Mouse (Mus musculus) left cerebral cortex, adult 8-10 months (tissue): ENCODE measurements around the gene Chd6. TPM values are rescaled to one million over a fixed set of nuclear protein-coding genes. Genes with fewer than 3 reads are reported as not detected.

ENCODE experiments used
- DNase-seq, 2 experiments: peaks; one replicate each; pipeline ENCODE4 v3.0.0; 2022; ENCODE audit warnings: low spot score in 2 of 2
- total RNA-seq, 4 experiments: library from RNA; stranded (reverse); gene quantifications; 2 replicates each; pipeline ENCODE4 v1.2.4; 2022

Chd6 gene
- total RNA-seq, 4 experiments from 2014 or later: 62.9 to 77.7 (median 70.2) TPM

DNA sequence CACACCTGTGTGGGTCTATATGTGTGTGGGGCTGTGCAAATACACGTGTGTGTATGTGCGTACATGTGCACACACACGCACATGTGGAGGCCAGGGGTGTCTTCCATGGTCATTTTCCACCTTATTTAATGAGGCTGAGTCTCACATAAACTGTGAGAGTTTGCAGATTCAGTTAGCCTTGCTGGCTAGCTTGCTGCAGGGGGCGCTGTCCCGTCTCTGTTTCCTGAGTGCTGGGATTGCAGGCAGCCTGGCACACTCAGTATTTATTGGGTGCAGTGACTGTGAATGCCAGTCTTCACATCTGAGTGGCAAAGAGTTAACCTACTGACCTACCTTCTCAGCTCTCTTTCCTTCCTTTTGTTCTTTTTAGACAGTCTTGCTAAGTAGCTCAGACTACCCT lies 175.0 kb downstream of the Chd6 start:
- no peak for DNase-seq

DNA sequence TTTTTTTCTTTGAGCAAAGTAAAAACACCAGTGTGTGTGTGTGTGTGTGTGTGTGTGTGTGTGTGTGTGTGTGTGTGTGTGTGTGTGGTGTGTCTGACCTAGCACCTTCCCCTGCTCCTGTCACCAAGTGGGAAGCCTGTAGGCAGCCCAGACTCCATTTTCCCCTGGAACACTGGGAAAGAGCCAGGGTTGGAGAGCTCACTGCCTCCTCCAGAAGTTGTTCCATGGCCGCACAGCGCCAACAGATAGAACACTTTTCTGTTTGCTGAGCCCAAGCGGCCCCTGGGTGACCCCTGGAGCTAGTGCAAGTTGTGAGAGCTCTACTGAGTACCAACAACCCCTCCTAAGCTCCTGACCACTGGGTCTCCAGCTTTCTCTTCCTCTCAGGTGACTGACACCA lies 175.9 kb downstream of the Chd6 start:
- no peak for DNase-seq

DNA sequence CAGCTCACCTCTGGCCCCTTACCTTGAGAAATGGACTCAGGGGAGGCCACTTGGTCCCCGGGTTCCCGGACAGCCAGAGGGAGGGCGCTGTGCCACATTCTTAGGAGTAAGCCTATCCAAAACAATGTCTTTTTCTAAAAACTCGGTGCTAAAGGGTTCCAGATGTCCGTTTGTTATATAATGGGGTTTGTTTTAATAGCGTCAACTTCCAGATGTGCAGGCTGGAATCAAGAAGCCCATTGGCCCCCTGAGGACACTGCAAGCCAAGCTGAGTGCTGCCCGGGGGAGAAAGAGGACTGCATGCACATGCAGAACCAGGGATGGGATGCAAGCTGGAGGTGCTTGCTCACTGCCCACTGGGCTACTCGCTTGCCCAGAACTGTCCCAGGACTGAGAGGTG lies 176.6 kb downstream of the Chd6 start:
- DNase-seq: no peak

DNA sequence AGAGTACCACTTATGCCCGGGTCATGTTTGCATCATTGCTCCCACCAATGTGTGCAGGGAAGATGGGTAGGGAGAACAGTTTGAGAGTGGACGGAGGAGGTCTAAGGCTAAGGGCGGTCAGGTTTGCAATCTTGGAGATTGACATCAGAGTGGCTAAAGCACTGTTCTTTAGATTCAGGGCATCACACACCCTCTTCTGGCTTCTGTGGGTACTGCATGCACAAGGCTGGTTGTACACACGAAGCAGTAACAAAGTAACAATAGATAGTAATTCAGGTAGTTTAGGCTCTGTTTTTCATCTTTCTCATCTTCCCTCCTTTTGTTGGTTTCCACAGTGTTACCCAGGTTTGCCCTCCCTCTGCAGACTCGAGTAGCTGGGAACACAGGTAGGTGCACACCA lies 177.5 kb downstream of the Chd6 start:
- no peak for DNase-seq

DNA sequence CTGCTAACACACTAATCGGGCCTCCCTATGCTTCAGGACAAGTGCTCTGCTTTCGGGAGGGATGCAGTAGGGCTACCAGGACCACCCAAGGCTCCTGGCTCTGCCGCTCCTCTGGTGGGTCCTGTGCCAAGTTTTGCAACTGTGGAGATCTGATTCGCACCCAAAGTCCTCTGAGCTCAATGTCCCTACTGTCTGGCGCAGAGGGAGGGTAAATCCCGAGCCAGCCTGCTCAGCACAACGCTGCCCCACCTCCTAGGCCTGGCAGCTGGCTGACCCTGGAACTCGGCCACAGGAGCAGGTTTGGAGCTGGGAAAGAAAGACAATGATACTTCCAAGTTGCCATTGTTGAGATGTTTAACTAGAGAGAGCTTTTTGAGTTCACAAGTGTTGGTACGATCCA lies 183.7 kb downstream of the Chd6 start:
- DNase-seq: no peak

DNA sequence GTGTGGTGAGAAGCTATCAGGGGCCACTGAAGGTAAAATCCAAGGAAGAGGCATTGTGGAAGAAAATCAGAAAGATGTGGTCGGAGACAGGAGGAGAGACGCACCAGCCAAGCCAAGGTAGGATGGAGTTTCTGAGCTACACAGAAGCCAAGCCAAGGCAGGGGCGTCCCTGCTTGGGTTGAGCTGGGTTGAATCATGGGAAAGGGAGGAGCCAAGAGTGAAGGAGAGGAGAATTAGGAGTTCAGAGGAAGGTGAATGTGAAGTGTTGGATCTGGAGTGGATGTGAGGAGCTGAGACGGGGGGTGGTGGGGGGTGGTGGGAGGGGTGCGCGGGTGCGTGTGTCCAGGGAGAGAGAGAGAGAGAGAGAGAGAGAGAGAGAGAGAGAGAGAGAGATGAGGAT lies 187.6 kb downstream of the Chd6 start:
- DNase-seq: no peak

DNA sequence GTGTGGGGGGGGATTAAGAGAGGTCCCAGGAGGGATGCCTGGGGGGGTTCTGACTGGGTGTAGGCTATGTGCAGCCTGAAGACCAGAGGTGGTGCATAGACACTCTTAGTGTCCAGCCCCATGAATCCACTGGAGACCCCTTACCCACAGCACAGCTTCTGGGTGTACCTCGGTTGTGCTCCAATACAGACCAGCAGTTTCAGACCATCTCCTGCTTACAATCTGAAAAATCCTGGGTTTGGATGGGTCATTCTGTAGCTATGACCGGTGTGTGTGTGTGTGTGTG lies 190.0 kb downstream of the Chd6 start:
- no peak for DNase-seq

DNA sequence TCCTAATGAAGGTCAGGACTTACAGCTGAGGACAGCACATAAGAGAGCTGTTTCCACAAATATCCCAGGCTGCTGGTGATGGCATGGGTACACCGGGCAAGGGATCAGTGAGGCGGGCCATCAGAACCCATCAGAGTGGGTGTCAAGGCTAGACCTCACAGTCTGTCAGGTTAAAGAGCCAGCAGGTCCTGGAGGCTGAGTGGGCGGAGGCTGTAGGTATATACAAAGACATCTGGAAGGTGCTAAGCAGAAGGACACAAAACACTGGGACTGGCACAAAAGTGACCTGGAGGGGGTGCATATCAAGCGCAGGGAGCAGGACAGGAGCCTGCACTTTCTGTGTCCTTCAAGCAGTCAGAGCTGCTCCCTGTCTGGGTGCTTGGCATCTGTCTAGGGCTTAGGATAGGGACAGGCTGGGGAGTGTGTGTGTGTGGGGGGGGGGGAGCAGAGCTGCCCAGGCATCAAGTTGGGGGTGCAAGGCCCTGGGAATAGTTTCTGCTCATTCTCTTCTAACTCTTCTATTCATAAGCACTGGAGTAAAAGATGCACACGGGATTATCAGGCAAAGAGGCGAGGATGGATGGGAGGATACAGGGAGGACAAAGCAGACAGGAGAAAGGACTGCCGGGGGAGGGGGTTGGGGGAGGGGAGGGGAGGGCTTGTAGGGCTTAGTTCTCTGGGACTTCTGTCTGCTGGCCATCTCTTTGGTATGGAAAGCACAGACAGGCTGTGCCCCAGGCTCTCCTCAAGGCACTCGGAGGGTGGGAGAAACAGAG lies 190.5 kb downstream of the Chd6 start:
- no peak for DNase-seq

DNA sequence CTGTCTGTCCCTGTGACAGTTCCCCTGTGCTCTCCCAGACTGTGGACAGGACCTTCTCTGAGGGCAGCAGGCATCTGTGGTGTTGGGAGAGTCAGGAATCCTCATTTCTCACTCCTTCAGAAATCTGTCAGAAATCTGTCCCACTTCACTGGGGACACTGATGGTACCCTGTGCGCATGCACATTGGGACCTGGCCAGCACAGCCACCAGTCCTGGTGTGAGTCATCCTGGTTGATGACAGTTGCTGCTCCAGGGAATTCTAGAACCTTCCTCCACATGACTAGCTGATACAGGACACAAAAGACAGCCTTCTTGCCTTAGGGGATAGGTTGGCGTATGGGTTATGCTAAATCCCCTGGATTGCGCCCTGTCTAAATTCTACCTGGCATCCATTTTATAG lies 191.6 kb downstream of the Chd6 start:
- no peak for DNase-seq

DNA sequence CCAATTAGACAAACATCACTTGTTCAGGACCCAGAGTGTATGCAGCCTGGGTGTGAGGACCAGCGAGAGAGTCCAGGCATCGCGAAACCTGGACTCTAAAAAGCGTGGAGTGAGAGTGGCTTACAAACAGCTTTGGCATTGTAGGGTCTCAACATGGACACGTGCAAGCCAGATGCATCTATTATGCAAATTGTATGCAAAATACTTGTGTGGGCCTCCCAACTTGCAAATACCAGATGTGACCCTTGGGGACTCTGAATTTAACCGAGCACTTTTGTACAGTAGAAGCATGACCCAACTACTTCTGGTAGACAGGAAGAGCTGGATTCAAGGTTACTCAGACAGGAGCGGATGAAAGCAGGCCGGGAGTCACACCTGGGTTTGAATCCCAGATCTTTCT lies 192.2 kb downstream of the Chd6 start:
- DNase-seq: no peak

DNA sequence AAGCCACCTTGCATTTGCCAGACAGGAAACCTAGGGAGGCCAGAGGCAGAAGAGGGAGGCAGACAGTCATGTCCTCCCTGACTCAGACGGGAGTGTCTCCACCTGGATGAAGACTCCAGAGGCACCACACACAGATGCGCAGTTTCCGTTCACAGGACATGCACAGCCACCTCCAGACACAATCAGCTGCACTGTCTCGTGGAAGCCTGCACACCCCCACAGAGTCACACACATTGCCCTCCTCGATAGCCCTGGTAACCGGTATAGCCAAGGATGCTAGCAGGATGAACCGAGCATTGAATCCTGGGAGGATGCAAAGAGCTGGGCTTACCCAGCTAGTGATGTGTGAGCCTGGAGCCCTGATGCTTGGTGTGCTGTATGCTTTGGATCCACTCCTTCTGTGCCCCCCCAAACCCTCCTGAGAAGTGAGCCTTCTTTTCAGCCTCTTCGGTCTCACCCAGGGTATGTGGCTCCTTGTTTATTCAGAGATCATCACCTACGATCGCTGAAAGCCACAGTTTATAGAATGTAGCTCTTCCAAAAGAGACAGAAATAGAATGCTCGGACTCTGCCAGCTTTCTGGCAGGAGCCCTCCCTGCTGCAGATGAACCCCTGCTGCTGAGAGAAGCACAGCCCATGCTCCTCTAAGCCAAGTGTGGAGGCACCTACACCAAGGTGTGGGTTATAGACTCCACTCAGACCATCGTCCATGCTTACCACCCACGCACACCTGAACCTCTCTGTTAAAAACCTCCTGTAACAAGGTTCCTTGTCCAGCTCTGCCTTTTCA lies 192.9 kb downstream of the Chd6 start:
- DNase-seq: no peak

DNA sequence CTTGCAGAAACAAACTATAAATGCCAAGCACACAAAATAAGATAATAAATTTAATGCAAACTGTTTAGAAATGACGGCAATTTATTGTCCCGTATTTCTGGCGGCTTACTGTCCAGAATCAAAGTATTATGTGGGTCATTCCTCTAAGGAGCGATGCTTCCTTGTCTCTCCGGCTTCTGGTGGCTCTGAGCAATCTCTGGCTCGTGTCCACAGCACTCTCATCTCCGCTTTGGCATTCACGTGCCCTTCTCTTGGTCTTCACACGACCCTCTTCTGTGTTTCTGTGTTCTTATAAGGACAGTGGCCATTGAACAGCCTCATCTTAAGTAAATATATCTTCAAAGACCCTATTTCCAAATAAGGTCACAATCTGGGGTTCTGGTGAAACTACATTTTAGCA lies 194.2 kb downstream of the Chd6 start:
- DNase-seq: no peak

DNA sequence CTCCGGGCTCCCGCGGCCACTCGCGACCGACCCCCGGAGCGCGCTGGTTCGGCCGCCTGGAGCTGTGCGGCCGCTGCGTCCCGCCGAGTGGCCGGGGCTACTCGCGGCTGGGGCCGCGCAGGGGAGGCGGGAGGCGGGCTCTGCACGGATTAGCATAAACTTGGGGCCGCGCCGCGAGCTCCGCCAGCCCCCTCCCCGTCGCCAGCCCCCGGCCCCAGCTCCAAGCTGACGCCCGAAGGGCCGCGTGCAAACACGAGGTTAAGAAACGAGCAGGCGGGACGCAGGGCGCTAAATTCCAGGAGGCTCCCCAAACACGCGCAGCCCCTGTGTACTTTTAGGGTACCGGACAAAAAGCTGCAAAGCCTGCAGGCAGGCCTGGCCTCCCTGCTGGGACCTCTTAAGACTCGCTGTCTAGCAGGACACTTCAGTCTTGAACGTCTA lies 196.6 kb downstream of the Chd6 start, which contains the start of gene Emilin3:
Gene Emilin3, minus strand, starts transcription at position 98 of the 441 bp plus-strand sequence.
- DNase-seq: no peak

DNA sequence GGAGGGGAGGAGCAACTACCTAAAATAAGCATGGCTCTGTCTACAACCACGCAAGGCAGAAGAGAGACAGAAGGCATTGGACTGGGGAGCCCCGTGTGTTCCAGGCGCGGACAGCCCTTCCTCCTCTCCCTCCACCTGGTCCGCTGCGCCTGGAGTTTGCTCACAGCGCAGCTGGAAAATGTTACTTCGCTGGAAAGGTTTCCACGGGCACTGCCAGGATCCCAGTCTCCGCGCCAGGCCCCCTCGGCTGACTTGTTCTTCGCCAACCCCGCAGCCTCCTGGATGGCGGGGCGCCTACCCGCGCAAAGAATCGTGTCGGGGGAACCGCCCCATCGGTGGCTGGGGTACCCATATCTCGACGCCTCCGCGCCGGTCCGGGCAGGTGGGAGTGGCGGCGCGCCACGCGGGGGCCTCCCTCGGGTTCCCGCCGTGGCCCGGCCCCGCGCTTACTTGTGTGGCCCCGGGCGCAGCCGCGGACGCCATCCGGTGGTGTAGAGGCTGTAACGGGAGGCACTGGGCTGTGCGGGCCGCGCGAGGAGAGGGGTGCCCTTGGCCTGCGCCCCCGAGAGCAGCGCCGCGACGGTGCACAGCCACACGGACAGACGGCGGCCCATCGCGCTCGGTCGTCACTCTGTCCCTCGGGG lies 197.2 kb downstream of the Chd6 start:
- no peak for DNase-seq

DNA sequence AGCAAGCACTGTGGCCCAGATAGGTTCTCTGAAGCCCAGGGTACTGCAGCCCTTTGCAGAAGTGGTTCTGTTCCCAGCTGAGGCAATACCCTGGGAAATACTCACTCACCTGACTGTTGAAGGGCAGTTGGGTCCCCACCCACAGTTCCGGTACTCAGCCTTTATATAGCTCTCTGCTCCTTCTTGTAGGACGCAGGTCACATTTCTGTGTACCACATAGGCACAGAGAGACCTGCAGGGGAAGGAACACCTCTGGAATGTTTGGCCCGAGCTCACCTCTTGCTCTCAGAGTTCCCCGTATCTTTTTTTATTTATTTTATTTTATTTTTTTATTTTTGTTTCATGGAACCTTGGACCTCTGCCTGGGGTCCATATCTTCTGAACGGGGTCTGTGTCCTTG lies 198.2 kb downstream of the Chd6 start:
- no peak for DNase-seq

DNA sequence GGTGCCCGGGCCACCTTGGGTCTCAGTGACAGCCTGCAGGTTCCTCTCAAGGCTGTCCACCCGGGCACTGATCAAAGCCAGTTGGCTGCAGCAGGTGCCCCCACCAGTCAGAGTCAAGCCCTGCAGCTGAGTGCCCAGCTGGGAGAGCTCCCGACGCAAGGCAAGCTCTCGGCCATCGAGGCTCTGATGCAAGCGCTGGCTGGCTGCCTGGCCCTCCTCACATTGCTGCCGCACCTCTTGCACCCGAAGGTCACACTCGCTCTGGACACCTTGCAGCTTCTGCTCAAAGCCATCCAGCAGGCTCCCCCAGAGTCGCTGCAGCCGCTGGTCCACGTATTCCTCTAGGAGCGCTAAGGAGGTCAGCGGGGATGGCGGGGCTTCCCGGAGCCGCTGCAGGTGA lies 200.3 kb downstream of the Chd6 start:
- no peak for DNase-seq

DNA sequence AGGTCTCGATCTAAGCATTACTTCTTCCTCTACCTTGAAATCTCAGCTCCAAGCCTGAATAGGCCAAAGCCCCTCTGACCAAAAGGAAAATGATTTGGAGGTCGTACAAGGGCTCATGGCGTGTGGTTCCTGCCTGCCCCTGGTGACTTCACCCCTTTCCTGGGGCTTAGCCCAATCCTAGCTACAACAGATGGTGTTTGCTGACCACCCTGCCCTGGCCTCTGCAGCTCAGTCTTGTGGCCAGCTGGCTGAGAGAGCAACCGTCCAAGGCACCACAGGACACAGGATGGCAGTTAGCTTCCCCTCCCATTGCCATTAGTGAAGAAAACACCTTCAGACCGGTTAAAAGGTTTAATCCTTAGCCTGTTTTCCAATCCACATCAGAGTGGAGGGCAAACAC lies 202.8 kb downstream of the Chd6 start:
- DNase-seq: no peak

DNA sequence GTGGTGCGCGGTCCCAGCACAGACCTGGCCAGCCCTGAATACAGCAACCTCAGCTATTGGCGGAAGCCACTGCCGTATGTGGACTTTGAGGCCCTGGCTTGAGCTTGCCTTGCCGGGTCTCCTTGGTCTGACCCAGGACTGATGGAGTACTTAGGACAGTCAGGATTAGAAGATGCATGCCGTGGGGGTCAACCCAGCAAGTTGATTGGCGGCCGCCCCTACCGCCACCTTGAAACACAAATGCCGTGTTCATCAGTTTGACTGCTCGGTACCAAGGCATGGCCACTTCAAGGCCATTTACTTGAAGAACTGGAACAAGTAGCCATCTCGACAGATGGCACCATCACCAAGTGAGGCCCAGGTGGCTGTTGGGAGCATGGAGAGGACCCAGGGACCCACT lies 203.6 kb downstream of the Chd6 start:
- no peak for DNase-seq

DNA sequence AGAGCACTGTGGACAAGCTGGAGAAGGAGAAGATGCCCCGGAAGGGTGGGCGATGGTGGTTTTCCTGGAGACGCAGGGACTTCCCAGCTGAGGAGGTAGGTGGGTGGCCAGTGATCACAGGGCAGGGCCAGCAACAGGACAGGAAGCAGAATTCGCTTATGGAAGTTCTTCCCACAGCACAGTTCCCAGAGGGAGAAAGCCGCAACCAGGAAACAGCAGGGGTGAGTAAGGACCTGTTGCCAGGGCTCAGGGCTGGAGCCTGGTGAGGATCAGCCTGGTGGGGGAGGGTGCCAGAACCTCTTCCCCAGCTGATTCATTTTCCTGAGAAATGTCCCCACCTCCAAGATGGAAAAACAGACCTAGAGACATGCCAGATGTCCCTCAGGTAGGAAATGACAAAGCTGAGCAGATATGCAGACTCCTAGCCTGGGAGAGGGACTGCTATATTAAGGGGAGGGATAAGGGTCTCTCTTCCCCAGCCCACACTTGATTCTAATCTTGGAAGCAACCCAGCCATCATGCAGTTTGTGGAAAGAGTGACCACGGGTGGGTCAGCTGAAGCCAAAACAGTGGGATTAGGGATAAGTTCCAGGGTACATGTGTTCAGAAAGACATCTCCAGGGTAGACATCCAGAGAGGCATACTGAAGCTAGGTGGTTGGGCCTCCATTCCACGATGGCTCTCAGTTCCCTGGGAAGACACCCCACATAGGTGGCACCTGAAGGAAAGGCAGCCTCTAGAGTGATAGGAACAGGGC lies 207.0 kb downstream of the Chd6 start:
- DNase-seq: no peak
